Mouse (Mus musculus) ovary, postnatal 10 days (tissue): ENCODE results near the gene Armh3.

Experiments used
- DNase-seq: peaks from one replicate; pipeline ENCODE4 v3.0.0; 2022; ENCODE audit warnings: low spot score

Gene Armh3

GRCm38 (mm10) chr19:45997785-45998693 lies at the start of gene Armh3:
TSS of gene Armh3 (minus strand) at chr19:45998488.
- DNase-seq: peak; percentile 85

DNA sequence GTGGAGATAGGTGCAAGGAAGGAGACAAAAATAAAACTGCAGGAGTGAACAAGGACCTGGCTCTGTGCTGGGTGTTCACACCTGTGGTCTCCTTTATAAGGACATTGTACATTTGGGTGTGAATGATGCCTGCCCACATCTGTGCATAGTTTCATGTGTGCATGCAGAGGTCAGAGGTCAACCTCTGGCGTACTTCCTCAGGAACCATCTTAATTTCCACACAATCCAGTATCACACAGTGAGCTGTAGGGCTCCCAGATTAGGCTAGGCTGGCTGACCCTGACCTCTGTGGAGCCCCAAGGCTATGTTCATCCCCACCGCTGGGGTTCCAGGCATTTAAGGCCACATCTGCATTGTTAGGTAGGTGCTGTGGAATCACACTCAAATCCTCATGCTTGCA lies 49.1 kb upstream of the Armh3 start:
- no peak for DNase-seq

GRCm38 (mm10) chr19:46046621-46047025 lies 48.3 kb upstream of the Armh3 start:
- no peak for DNase-seq

GRCm38 (mm10) chr19:46045696-46046311 lies 47.5 kb upstream of the Armh3 start:
- DNase-seq: peak; percentile 55

DNA sequence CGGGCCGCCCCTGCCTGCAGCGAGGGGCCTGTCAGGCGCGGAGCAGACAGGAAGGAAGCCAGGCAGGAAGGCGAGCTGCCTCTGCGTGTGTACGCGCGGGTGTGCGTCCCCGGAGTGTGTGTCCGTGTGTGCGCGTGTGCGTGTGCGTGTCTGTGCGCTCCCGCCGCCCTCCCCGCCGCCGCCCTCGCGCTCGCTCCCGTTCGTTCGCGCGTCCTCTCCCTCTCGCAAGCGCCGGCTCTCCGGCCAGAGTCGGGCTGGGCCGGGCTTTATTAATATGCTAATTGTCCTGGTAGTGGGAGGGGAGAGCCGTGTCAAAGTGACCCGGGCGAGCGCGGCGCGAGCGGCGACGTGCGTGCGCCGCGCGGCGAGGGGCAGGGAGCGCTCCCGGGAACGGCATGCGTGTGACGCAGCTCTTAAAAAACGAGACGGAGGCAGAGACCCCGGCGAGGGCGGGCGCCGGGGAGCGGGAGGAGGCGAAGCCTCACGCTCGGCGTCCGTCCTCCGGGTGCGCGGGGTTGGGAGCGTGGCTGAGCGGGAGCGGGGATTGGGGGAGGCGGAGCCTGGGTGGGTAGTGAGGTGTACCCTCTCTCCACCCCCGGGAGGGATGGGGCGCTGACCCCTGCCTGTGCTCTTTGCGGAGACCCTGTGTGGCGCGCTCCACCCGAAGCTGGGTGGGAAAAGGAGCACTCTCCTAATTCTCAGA lies 46.9 kb upstream of the Armh3 start, which contains the start of gene Ldb1:
Gene Ldb1, minus strand, starts transcription at position 222 of the 703 bp plus-strand sequence.
- peak; percentile 69 for DNase-seq

DNA sequence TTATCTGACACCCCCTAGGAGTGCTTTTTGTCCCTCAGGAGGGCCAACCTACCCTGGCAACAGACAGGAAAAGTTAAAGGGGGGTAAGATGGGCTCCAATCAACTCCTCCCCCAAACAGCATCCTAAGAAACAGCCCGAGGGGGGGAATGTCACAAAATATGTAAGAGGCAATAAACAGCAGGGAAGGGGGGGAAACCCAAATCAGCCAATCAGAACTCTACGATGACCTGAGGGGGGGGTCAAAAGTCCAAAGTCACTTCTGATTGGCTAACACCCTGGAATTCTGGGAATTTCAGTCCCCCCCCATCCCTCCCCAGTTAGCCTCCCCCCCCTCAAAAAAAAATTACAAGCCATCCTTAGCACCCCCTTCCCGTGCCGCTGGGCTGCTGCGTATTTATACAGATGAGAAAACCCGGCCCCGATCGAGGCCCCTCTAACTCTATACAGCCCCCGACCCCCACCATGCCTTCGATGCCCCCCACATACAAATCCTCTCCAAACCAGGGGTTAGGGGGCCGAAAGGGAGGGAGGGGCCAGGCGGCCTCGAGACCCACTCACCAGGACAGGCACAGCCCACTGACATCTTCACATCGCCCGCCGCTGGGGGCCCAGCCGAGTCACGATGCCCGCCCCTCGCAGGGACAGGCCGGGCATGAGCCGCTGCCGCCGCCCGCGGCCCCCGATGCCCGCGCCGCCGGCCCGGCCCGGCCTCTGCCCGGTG lies 46.1 kb upstream of the Armh3 start, which contains the start of gene Pprc1:
Gene Pprc1, plus strand, starts transcription at position 616 of the 722 bp plus-strand sequence.
- DNase-seq: no peak

- no peak for DNase-seq
Observed at GRCm38 (mm10) chr19:46043380-46043779, 45.1 kb upstream of the Armh3 start.

GRCm38 (mm10) chr19:46042476-46043011 lies 44.3 kb upstream of the Armh3 start:
- no peak for DNase-seq

DNA sequence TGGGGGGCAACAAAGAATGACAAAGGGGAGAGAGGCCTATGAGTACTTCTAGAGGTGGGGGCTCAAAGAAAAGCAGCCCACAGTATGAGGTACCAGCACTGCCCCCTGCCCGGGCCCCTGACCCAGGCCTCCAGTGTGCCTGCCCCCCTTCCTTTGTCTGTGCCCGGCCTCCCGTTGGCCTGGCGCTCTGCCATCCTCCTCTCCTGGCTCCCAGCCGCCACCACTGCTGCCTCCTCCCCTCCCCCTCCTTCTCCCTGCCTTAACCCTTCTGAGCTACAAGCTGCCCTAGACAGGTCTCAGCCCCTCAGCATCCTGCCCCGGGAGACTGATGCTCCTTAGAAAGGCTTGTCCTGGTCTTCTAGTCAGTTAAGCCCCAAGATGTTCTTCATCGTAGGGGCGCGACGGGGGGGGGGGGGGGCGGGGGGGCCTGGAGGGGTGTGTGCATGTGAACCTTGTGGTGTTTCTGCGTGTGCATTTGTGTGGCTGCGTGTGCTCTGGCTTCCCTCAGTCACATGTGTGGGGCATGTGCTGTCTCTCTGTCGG lies 43.7 kb upstream of the Armh3 start:
- DNase-seq: peak; percentile 68

DNA sequence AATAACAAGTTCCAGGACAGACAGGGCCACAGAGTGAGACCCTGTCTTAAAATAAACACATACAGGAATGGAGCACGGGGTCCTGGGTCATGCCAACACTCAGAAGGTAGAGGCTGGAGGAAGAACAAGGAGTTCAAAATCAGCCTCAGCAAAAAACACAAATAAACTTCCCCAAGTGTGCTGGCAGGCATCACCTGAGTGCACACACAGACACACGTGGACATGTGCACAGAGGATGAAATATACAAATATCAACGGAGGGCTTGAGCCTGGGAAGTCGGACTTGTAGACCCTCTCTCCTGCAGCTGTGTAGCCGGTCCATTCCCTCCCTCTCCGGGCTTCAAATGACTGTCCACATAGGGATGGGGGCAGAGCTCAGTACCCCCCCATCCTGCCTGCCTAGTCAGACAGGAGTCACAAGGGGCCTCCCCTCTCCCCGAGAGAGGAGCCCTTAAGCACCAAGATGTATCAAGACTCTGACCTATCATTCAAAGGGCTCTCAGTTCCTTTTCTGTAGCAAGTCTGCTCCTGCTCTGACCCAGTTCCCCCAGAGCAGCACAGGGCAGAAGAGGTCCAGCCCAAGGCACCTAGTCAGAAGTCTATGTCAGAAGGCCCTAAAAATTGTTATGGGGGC lies 43.1 kb upstream of the Armh3 start:
- no peak for DNase-seq

DNA sequence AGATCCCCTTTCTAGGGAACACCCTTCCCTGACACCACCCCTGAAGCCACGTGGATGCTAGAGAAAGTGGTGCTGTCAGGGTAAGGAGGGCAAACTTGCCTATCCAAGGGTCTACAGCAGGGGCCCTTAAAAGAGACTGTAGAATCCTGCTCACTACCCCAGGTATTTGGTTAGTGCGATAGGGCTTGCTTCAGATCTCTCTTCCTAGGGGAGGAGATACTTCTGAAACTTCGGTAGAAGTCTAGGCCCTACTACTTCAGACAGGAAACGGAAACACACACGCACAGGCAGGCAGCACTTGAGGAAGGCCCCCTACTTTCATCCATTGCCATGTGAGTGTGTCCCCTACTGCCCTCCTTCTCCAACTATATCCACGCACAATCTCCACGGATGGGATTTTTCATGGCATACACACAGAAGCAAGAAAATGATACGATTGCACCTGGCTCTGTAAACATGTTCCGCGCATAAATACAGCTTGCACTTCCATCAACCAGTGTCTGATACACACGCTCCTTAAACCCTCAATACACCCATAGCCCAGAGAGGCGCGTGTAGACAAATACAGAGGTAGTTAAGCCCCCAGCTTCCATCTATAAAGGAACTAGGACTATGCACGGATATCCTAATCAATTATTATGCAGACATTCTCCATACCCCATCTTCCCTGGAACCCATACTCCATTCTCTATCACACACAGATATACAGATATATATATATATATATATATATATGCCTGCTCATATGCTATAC lies 42.0 kb upstream of the Armh3 start:
- DNase-seq: no peak

- peak; percentile 74 for DNase-seq
Observed at GRCm38 (mm10) chr19:46039478-46039877, 41.2 kb upstream of the Armh3 start.

GRCm38 (mm10) chr19:46038851-46039260 lies 40.6 kb upstream of the Armh3 start:
- DNase-seq: no peak

DNA sequence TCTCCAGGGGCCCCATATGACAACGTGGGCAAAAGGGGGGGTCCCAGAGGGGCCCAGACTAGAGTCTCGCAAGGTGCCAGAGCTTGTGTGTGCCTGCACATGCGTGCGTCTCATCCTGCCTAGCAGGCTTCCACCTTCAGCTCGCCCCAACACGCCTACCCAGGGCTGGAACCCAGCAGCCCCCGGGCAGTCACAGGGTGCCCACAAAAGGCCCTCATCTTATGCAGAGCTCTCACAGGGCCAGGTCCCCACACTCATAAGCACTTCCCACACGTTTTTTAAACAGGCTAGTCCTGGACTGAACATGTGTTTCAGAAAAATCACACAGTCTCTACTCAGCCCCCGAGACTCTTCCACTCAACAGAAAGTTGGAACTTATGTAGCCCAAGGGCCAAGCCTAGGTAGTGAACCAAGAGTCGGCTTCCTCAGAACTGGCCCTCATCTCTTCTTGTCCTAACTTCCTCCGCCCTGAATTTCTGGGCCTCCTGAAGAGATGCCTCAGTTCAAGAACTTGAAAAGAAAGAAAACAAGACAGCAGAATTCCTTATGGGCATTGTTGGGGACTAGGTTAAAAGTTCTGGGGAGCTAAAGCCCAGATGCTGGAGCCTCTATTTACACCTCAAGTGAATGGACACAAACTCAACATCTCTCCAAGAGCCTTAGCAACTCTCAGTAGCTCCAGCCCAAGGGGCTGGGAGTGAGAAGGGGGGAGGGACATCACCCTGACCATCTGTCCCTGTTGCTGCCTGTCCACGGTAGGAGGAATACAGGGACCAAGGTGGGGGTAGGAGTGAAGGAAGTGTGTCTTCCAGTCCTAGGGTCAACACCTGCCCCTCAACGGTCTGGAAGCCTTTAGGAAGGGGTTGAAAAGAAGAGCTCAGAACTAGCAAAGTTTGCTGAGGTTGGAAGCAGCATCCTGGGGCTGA lies 39.9 kb upstream of the Armh3 start:
- DNase-seq: no peak

DNA sequence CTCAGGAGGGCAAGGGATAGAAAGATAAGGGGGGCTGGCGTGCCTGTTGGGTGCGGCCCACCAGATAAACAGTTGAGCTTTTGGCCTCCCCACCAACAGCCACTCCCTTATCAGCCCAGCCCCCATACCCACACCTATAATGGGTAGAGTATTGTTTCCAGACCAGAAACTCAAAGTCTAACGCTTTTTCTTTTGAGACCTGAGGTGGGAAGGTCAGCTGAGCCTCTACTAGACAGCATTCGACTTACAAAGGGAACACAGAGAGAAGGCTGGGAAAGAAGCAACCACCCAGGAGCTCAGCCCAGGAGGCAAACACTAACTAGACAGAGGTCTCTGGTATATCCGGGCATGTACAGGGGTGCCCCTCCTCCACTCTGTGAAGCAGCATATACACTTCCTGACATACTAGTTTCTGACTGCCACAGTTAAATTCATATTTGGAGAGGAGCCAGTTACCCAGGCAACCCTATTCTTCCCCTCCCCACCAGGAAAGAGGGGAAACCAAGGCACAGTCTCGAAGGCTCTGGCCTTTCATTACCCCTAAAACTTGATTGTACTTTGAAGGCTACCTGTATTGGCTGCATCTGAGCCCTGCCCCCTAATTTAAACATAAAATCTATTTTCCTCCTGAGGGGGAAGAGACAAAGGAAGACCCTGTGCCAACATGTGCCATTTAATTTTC lies 39.1 kb upstream of the Armh3 start:
- DNase-seq: no peak

DNA sequence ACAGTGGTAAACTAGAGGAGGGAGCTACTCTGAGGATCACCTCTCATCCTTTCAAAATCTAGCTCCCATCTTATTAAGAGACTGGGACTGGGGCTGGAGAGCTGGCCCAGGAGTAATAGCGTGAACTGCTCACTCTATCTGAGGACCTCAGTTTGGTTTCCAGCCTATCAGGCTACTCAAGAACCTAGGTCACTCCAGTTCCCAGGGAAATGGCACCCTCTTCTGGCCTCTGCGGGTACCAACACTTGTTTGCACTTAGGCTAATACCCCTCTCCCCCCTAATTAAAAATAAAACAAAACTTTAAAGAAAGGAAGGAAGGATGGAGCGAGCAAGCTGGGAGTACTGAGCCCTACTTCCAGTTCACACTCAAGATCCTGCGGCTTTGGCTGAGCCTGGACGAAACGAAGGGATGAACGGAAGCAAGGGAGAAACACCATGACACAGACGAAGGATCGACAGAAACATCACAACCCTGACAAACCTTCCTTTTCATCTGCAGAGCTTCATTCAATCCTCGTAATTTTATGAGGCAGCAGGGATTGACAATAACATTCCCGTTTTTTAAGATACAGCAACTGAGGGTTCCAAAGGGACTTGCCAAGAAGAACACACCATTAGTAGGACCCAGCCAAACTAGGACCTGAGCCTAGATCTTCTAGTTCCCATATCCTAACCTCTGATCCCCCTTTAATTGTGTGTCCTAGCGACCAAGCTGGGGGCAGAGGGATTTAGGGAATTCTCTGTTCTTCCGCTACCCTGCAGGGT lies 38.4 kb upstream of the Armh3 start:
- DNase-seq: no peak

DNA sequence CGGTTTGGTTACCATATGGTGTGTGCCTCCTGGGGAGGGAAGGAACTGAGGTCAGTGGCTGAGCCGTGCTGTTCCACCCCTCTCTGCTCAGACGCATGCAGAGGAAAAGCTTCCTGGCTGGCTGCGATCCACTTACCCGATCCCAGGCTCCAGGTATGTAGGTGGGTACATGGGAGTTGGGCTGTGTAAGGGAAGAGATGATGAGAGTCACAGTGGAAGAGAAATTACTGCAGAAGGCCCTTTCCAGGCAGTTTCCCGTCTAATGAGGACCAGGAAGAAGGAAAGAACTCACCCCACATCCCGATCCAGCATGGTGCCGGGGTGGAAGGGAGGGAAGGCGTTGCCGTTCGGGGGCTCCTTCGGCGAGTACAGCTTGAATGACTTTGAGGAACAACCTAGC lies 37.7 kb upstream of the Armh3 start:
- DNase-seq: no peak

DNA sequence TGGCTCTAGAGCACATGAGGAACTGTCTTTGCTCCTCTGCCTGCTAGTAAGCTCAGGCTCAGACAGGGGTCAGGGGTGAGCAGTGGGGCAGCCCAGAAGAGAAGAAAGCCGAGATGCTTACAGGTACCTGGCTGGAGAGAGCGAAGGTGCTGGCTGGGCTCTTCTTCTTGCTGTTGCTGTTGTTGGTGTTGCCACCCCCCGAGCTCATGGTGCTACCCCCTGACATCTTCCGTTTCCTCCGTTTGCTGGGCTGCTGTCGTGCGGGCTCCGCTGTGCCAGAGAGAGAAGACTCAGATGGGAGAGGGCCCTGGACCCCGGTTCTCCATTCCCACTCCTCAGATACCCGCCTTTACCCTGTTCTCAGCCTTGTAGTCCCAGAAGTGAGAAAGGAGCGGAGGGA lies 35.6 kb upstream of the Armh3 start:
- DNase-seq: no peak
